Mouse (Mus musculus) spleen, adult 2 months (tissue): ENCODE results near the gene Ccdc167.

Source experiments
- CTCF ChIP-seq: fragments of 200-500 bp; IDR thresholded peaks from 2 replicates; pipeline ENCODE4 v1.5.1; 2011; ENCODE audit warnings: mild to moderate bottlenecking, inconsistent platforms; ENCODE audit not compliant: insufficient read depth, insufficient read length, insufficient replicate concordance; ENCODE audit errors: extremely low read depth
- POLR2A ChIP-seq: fragments of 200-500 bp; IDR thresholded peaks from 2 replicates; pipeline ENCODE4 v1.6.1; 2011; ENCODE audit warnings: low read depth, low read length, inconsistent platforms

DNA sequence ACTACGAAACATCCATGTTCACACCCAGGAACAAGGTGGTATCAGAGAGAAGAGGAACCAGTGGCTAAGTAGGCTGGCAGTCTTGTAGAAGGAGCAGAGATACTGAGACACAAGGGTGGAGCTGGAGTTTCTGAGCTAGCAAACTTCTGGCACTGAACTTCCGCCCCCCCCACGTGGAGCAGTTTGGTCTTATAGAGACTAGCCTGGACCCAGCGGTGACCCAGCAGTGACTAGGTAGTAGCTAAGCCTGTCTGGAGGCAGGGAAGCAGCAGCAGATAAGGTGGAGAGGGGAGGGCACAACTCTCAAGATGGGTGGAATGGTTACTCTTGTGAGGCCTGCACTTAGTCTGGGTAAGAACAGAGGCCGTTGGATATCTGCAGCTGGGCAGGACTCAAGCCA is 8.1 kb downstream of the Ccdc167 start:
- TF ChIP-seq POLR2A (no peak), CTCF (no peak)
